Mouse (Mus musculus): ENCODE measurements at regions not wholly inside any gene's neighbourhood (a gene's known extent, or its start where the extent isn't known, plus 50 kb on each side); places are given as distances from the start of the nearest gene placed in this dataset.
"Not testable (repeated sequence)": the region's sequence is repeated elsewhere in the genome, so short reads cannot be mapped to it uniquely, and the experiment has no call there.

DNA sequence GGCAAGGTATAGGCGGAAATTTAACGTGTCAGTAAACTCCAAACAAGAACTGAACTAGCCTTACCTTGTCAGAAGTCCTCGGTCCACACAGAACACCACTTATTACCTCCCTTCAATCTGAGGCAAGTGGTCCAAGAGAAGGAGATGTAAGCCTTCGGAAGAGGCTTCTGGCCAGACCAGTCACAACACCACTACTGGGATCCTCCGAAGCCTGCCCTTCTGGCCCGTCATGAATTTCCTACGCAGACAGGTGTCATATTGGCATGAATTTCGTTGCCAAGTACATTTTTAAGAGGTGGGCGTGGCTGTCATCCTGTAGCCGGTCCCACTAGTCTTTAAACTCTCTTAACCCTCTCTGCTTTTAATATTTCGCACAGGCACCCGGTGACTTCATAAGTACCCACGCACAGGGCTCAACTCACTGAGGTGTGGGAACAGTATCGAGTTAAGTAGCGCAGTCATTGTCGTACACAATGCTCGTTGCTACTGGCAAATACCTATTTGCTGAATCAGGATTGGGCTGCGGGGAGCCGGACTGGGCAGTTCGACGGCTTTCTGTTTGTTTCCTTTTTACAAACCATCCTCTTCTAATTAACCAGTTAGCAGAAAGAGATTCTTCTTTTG is 86.7 kb upstream of the Adgrl2 start:
- DNase-seq (ENCODE audit: low read depth, low spot score), result no peak

DNA sequence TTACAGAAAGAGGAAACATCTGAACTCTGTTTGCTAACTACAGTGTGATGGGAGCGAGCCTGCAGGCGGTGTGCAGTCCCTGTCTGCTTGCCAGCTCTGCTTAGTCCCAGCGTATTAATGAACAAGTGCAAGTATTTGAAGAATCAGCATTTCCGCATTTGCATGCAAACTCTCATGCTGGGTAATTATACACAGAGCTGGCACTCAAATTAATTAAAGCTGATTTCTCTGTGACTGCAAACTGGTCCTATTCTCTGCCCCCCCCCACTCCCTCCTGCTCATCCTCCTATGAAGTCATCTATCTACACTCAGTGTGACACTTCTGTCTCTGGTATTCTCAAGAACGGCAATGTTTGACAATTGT is 85.1 kb upstream of the Adgrl2 start:
- peak; percentile 38 for DNase-seq (ENCODE audit: low read depth, low spot score)

DNA sequence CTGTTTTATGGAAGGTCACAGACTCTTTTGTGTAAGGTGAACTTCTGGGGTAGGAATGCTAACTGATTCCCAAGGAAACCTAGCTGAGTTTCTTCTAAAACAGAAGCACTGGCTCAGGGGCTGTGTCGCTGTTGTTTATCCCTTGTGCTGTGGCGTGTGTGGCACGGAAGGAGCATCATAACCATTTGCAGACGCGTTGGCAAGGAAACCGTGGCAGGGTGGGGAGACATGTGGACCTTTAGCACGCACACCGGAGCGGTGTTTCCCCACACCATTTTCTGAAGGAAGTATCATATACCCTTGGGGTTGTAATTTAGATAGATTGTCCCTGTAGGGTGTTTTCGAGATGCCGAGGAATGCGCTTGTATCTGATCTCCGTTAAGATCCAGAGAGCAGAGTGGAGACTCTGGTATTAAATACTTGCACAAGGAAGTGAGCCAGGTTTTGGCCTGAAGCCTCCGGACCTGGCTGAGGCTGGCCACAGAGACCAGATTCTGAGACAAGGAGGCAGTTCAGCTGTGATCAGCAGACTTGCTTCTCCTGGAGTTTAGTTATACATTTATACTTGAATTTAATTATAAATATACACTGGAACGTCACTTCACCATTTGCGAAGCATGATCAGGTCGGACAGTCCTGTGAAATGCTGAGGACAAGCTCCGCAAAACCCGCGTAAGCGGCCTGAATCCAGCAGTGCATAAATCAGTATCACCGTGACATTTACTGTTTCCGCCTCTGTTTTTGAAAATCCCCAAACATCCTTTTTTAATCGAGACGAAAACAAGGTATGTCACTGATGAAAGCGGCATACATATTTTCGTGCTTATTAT is 84.5 kb upstream of the Adgrl2 start:
- peak; percentile 24 for DNase-seq (ENCODE audit: low read depth, low spot score)

DNA sequence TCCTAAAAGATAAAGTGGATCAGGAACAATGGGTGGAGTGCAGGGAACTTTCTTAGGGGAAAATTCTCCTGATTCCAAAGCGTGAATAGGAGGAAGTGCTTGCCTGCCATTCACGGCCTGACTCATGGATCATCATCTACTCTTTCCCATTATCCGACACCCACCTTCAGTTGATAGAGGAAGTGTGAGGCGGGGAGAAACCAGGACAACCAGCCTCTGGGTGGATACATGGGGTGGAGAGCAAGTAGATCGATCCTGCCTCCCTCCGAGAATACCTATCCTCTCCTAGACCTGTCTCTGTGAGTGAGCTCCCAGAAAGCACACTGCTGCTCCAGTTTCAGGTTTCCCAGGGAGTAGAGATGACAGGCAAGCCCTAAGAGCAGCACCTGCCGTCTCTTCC is 79.8 kb upstream of the Adgrl2 start:
- peak; percentile 24 for DNase-seq (ENCODE audit: low read depth, low spot score)

DNA sequence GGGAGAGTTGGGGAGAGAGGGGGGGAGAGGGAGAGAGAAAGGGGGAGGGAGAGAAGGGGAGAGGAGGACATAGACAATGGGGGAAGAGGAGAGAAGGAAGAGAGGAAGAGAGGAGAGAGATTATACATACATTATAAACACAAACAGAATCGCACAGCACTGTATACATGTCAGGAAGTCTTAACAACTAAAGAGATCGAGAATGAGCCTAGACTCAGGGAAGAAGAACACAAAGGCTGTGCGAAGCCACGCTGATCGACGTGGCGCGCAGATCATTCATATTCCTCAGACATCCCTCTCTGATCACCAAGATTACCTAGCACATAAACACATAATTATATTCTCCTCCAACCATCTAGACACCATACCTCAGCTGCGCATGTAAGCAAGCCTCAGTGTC is 79.1 kb upstream of the Adgrl2 start:
- no peak for DNase-seq (ENCODE audit: low read depth, low spot score)

DNA sequence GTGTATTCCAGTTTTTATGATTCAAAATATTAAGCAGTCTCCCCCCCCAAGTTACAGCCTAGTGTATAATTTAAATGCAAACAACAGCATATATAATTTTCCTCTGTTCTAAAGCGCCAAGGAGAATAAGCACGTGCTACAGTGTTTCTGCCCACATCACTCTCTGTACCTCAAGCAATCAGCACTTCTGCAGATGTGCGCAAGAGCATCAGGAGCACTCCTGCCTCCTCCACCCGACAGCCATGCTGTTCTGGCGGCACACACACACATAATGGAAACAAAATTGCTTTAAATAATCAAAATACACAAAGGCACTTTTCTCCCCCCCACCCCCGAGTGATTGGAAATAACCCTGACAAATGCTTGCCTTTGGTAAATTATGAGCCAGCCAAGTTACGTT is 78.5 kb upstream of the Adgrl2 start:
- peak; percentile 24 for DNase-seq (ENCODE audit: low read depth, low spot score)

DNA sequence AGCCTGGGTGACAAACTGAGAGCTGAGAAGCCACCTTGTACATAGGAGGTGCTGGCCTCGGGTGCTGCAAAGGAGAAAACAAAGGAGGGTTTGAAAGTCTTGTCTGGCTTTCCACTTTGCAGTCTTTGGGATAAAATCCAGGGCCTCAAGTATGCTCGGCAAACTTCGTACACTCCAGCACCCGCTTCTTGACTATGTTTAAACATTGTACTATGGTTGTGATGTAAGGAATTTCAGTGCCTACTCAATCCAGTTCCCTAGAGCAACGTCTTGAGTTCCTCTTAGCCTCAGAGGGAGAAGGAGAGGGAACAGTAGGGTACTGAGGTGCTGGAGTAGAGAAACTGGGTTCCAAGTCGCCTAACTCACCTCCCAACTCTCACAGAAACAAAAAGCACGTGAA is 77.4 kb upstream of the Adgrl2 start:
- no peak for DNase-seq (ENCODE audit: low read depth, low spot score)

DNA sequence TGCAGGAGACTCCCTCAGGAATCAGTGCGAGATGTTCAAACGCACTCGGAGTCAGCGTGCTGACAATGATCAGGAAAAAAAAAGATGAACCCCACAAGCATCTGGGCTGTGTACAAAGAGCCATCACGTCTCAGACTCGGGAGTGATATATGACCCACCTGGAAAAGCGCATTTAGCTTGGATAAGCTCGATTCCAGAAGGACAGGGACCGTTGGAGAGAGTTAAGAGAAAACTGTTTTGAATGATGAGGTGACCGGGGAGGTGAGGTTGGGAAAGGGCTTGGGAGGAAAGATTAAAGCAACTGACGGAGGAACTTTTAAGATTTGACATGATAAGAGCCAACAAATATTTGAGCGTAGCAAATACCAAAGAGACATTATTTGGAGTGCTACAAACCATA is 64.7 kb upstream of the Adgrl2 start:
- DNase-seq (ENCODE audit: low read depth, low spot score), result no peak

DNA sequence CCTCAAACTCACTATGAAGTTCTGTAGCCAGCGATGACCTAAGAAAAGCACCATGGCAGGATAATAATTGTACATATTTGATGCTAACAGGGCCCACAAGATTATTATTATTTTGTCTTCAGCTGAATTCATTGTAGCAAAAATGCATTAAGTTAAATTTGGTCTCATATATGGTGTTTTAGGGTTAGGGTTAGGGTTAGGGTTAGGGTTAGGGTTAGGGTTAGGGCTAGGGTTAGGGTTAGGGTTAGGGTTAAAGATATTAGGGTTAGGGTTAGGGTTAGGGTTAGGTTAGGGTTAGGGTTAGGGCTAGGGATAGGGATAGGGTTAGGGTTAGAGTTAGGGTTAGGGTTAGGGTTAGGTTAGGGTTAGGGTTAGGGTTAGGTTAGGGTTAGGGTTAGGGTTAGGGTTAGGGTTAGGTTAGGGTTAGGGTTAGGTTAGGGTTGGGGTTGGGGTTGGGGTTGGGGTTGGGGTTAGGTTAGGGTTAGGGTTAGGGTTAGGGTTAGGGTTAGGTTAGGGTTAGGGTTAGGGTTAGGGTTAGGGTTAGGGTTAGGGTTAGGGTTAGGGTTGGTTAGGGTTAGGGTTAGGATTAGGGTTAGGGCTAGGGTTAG is 62.0 kb upstream of the Adgrl2 start:
- not testable (repeated sequence) for DNase-seq (ENCODE audit: low read depth, low spot score)

DNA sequence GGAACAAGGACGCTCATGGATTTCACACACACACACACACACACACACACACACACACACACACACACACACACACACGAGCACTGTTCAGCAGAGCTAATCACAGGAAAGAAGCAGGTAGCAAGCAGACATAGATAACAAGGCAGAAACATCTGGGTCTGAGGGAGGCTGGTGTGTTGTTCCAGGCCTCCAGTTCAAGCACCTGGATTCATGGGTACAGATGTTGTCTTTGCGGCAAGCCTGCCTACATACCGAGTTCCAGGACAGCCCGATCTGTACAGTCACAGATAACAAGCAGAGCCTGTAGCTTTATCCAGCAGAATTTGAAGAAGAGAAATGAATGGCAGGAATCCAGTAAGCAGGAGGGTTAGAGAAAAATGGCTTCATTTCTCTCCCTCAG is 55.0 kb upstream of the Adgrl2 start:
- DNase-seq (ENCODE audit: low read depth, low spot score), result no peak

DNA sequence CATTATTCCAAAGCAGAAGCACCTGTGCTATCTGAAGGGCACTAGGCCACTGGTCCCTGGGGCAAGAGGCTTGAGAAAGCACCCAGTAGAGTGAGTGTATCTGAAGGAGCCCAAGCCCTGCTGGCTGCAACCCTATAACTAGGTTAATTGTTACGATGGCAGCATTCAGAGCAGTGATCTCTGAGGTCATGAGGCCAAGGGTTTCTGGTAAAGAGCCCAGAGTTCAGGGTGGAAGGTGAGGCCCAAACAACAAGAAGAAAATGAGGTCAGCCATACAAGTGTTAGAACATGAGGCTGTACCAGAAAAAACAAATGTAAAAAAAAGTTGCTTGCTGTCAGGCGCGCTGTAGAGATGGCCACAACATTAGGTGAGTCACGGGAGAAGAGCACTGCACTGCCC is 53.5 kb upstream of the Adgrl2 start:
- no peak for DNase-seq (ENCODE audit: low read depth, low spot score)

DNA sequence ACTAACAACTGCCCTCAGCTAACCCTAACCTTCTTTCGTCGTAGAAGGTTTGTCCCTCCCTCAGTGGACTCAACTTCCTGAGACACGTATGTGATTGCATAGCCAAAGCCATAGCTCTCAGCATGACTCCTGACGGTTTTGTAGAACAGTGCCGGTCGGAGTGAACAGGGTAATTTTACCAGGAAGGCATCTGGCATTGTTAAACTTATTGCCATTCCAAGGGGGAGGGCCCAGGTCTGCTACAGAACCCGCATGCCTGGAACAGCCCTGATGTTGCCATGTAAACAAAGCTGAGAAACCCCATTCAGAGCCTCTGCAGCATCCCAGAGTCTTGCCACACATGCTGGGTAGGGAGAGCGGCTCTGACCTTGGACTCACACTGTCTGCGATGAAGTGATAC is 52.2 kb upstream of the Adgrl2 start:
- no peak for DNase-seq (ENCODE audit: low read depth, low spot score)

DNA sequence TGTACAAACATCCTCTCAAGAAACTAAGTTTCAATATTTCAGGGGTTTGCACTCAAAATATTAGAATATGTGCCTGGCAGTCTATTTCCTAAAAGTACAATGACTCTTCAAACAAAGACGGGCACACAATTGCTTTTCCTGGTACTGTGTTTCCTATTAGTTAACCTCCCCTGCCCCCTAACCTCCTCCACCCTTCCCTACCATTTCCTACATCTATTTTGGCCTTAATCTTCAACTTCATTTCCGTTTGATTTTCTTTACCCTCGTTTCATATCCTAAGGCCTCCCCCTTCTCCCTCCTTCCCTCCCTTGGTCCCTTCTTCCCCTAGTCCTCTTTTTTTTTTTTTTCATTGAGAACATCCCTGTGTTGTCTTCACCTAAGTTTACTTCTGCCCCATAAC is 50.8 kb upstream of the Adgrl2 start:
- no peak for DNase-seq (ENCODE audit: low read depth, low spot score)
